Mouse (Mus musculus) hindbrain, embryonic 10.5 days (tissue): ENCODE data around the gene Tmem33. TPM values are rescaled to one million over a fixed set of nuclear protein-coding genes. Genes with fewer than 3 reads are reported as not detected.

Source experiments
- DNase-seq: peaks from one replicate; pipeline ENCODE4 v3.0.0-alpha.2; 2017; ENCODE audit warnings: low spot score
- H3K27ac ChIP-seq: fragments of 300-500 bp; sonication (generic); 2 replicates; pipeline ENCODE4 v1.5.1; 2016; ENCODE audit warnings: mild to moderate bottlenecking, moderate library complexity
- H3K27me3 ChIP-seq: fragments of 300-500 bp; sonication (generic); 2 replicates; pipeline ENCODE4 v1.6.1; 2016; ENCODE audit warnings: mild to moderate bottlenecking; ENCODE audit not compliant: poor library complexity, insufficient read depth, severe bottlenecking
- H3K36me3 ChIP-seq: fragments of 300-500 bp; sonication (generic); 2 replicates; pipeline ENCODE4 v1.6.1; 2016; ENCODE audit warnings: mild to moderate bottlenecking, moderate library complexity
- H3K4me1 ChIP-seq: fragments of 300-500 bp; sonication (generic); replicated peaks from 2 replicates; pipeline ENCODE4 v1.6.1; 2016; ENCODE audit warnings: mild to moderate bottlenecking
- H3K4me3 ChIP-seq: fragments of 300-500 bp; sonication (generic); 2 replicates; pipeline ENCODE4 v1.5.1; 2016; ENCODE audit warnings: mild to moderate bottlenecking, moderate library complexity
- H3K9me3 ChIP-seq: fragments of 300-500 bp; sonication (generic); 2 replicates; pipeline ENCODE4 v1.6.1; 2016; ENCODE audit warnings: mild to moderate bottlenecking, moderate library complexity
- WGBS: fragments of 180-500 bp; shearing (Covaris S2); methylation state at CpG from one replicate; pipeline ENCODE4 v1.1.7; 2016; 5-methylcytosine and 5-hydroxymethylcytosine counted together
- polyA plus RNA-seq: library from polyadenylated mRNA; unstranded; fragments of >200 nt; fragmentation: Nextera tagmentation; extraction: Ambion mirVana; gene quantifications from 2 replicates; pipeline ENCODE4 v1.2.1, GENCODE M21; 2016

The Tmem33 gene
- polyA plus RNA-seq, result 118 and 120 TPM in 2 replicates

GRCm38 (mm10) chr5:67260531-67261371 lies at the start of gene Tmem33:
TSS of gene Tmem33 (plus strand) at chr5:67260565.
- peak within 1 kb of the TSS; percentile 70 for H3K4me3 ChIP-seq
- peaks cover 20% of the 10 kb centered on the region for H3K4me1 ChIP-seq
- H3K9me3 ChIP-seq, result no peaks in the 10 kb centered on the region
- peak; percentile 93 for DNase-seq
- H3K27me3 ChIP-seq, result no peaks in the 10 kb centered on the region
- under 1% methylated on average over 67 of the region's 67 CpGs for WGBS
- peak within 1 kb of the TSS; percentile 93 for H3K27ac ChIP-seq
- peaks cover 37% of the 10 kb centered on the region for H3K36me3 ChIP-seq

DNA sequence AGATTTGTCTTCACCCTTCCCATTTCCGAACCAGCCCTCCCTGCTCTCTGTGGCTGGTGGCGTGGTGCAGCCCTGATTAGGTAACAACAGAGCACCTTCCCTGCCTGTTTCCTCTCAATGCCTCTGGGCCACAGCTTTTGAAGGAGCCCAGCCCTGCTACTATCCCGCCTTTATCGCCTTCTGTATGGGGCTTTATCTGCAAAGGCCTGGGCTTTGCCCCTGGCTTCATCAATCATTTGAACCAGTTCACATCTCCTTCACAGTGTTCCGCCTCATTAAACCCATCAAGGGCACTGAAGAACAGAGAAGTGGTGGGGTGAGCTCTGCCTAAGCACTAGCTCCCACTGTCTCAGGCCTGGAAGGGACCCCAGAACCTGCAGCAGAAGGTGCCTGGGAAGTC lies 47.2 kb upstream of the Tmem33 start:
- no peaks in the 10 kb centered on the region for H3K9me3 ChIP-seq
- H3K36me3 ChIP-seq, result no peaks in the 10 kb centered on the region
- peaks cover 98% of the 10 kb centered on the region for H3K27me3 ChIP-seq
- 26% methylated on average over 5 of the region's 5 CpGs for WGBS
- peaks cover 34% of the 10 kb centered on the region for H3K4me1 ChIP-seq
- H3K27ac ChIP-seq, result no peak overlapping the region; the same call in 1 of the 2 replicates
- peak; percentile 61 for DNase-seq
- H3K4me3 ChIP-seq, result no peak overlapping the region

DNA sequence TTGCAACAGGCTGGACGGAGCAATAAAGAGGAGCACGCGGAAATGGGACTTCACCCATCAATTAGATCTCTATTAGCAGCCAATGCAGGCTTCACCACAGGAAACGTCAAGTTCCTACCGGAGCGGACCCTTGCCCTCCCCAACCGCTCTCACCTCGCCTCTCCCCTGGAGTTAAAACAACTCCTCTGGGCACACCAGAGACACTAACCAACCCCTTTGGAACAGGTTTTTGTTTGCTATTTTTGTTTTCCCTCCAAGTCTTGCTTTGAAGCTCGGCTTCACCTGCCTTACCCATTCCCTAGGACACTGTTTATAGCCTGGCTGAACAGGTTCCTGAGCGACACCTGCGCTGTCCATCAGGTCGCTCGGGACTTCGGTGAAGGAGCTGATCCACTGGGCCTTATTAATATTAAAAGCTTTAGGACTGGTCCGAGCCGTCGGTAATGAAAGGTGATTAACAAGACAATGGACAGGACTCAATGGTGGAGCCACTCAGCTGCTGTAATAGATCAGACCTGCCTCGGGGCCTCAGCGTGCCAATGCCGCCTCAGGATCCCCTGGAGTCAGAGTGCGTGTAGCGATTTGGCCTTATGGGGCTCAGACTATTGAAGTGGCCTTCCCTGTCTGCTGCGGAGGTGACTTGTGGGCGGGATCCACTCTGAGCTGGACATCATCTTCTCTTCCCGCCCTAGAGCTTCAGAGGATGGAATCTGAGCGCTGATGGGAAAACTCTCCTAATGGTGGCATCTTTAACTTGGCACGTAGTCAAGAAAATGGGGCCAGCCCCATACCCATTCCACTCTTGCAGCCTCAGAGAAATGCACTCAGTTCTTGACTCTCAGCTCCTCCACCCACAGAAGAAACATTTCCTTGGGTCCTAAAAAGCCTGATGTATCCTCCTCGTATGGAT lies 45.0 kb upstream of the Tmem33 start:
- 1% methylated on average over 28 of the region's 28 CpGs for WGBS

DNA sequence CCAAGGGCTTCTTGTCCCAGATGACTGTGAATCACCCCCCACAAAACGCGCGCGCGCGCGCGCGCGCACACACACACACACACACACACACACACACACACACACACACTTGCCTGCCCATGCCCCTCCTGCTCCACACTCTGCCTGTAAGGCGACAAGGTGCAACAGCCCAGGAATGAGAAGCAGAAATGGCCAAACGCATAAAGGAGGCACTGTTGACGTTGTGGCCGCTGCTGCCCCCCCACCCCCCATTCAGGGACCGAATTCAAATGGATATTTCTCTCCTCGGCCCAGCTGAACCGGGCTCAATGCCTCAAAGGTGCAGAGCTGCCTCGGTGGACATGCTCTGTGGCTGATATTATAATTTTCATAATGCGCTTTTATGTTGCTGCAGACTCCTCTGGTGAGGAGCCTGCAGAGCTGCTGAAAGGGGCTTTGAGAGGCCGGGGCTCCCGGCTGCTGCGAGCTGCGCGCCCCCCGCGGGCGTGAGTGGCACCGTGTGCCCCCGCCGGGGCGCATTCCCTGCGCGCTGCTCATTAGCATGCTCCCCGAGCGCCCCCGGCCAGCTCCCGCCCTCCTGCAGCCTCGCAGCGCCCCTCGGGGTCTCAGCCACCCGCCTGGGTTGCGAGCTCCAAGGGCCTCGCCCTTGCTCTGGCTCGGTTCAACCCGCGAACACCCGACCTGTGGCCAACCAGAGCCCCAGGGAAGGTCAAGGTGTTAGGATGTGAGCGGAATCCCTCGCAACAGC lies 44.2 kb upstream of the Tmem33 start:
- WGBS, result under 1% methylated on average over 49 of the region's 49 CpGs
- Histone ChIP-seq H3K4me3 (peak overlapping the region; percentile 47), H3K27ac (peak overlapping the region; percentile 78), H3K9me3 (no peaks in the 10 kb centered on the region), H3K27me3 (peaks cover 100% of the 10 kb centered on the region), H3K4me1 (peaks cover 34% of the 10 kb centered on the region), H3K36me3 (no peaks in the 10 kb centered on the region)
- DNase-seq, result peak; percentile 56

More for the DNA sequence above, 45.0 kb upstream of the Tmem33 start:
- Histone ChIP-seq H3K27me3 (peaks cover 100% of the 10 kb centered on the region), H3K9me3 (no peaks in the 10 kb centered on the region), H3K4me1 (peaks cover 34% of the 10 kb centered on the region), H3K36me3 (no peaks in the 10 kb centered on the region), H3K4me3 (peak overlapping the region; percentile 47), H3K27ac (peak overlapping the region; percentile 78)
- no peak for DNase-seq

- Histone ChIP-seq H3K27me3 (peaks cover 100% of the 10 kb centered on the region), H3K36me3 (no peaks in the 10 kb centered on the region), H3K27ac (peak overlapping the region; percentile 78; the same call in 1 of the 2 replicates), H3K4me3 (peak overlapping the region; percentile 47), H3K4me1 (peaks cover 36% of the 10 kb centered on the region), H3K9me3 (no peaks in the 10 kb centered on the region)
- 2% methylated on average over 9 of the region's 9 CpGs for WGBS
- no peak for DNase-seq
Observed at GRCm38 (mm10) chr5:67216779-67217095, 43.6 kb upstream of the Tmem33 start.

DNA sequence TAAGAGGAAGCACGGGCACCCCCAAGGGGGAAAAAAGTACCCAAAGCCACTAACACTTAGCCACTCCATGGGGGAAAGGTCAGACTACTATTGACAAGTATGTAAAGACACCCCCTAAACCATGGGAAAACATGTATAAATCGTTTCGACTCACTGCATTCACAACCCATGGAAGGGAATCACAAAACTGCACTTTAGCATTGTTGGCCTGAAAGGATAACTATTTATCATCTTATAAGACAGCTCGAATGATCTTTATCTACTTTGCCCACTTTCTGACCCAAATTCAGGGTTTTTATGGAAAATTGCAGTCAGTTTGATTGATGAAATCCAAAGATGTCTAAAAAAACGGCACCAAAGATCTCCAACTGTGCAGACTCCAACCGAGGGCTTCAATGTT lies 38.5 kb upstream of the Tmem33 start:
- Histone ChIP-seq H3K9me3 (peaks cover 8% of the 10 kb centered on the region), H3K4me3 (no peak overlapping the region; the same call in 1 of the 2 replicates), H3K36me3 (no peaks in the 10 kb centered on the region), H3K4me1 (peaks cover 25% of the 10 kb centered on the region), H3K27ac (no peak overlapping the region), H3K27me3 (peaks cover 100% of the 10 kb centered on the region)
- no peak for DNase-seq
- 3% methylated on average over 6 of the region's 6 CpGs for WGBS

- WGBS, result under 1% methylated on average over 44 of the region's 44 CpGs
- DNase-seq, result peak; percentile 74
- H3K4me3 ChIP-seq, result peak overlapping the region; percentile 42
- peak overlapping the region; percentile 79 for H3K27ac ChIP-seq
- no peaks in the 10 kb centered on the region for H3K36me3 ChIP-seq
- peaks cover 8% of the 10 kb centered on the region for H3K9me3 ChIP-seq
- peaks cover 32% of the 10 kb centered on the region for H3K4me1 ChIP-seq
- H3K27me3 ChIP-seq, result peaks cover 100% of the 10 kb centered on the region
Observed at GRCm38 (mm10) chr5:67222440-67223390, 37.6 kb upstream of the Tmem33 start.

- Histone ChIP-seq H3K27me3 (peaks cover 100% of the 10 kb centered on the region), H3K4me3 (peak overlapping the region; percentile 42), H3K27ac (peak overlapping the region; percentile 79; the same call in 1 of the 2 replicates), H3K36me3 (no peaks in the 10 kb centered on the region), H3K9me3 (peaks cover 8% of the 10 kb centered on the region), H3K4me1 (peaks cover 41% of the 10 kb centered on the region)
- WGBS, result under 1% methylated on average over 15 of the region's 15 CpGs
- peak; percentile 52 for DNase-seq
Observed at GRCm38 (mm10) chr5:67223391-67224121, 36.8 kb upstream of the Tmem33 start.

DNA sequence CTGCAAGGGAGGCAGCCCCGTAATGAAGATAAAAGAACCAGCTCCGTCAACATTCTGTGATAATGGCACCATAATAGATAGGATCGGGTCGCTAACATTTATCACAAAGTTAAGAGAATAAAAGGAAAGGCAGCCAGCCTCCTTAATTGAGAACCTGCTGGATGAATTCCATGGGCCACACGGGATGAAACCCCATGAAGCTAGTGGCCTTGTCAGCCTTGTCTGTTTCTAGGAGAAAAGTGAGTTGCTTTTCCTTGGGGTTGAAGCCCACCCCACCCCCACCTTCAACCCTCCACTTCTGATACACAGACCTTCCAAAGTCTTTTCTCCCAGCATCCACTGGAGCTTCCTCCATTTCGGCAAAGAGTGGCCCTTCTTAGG lies 36.3 kb upstream of the Tmem33 start:
- Histone ChIP-seq H3K27me3 (peaks cover 100% of the 10 kb centered on the region), H3K36me3 (no peaks in the 10 kb centered on the region), H3K4me1 (peaks cover 45% of the 10 kb centered on the region), H3K27ac (no peak overlapping the region), H3K4me3 (no peak overlapping the region), H3K9me3 (peaks cover 8% of the 10 kb centered on the region)
- DNase-seq, result peak; percentile 4
- WGBS, result 10% methylated on average over 6 of the region's 6 CpGs

GRCm38 (mm10) chr5:67225758-67226157 lies 34.6 kb upstream of the Tmem33 start:
- Histone ChIP-seq H3K27ac (no peak overlapping the region), H3K4me3 (no peak overlapping the region), H3K36me3 (no peaks in the 10 kb centered on the region), H3K27me3 (peaks cover 100% of the 10 kb centered on the region), H3K9me3 (peaks cover 8% of the 10 kb centered on the region), H3K4me1 (peaks cover 57% of the 10 kb centered on the region)
- WGBS, result 40% methylated on average over 7 of the region's 7 CpGs
- no peak for DNase-seq

GRCm38 (mm10) chr5:67227261-67227660 lies 33.1 kb upstream of the Tmem33 start:
- DNase-seq, result no peak
- H3K4me3 ChIP-seq, result peak overlapping the region; percentile 34
- H3K27ac ChIP-seq, result 0 out of 2 replicates have a peak overlapping the region, but pooled peaks have one; percentile 68
- H3K27me3 ChIP-seq, result peaks cover 100% of the 10 kb centered on the region
- H3K9me3 ChIP-seq, result peaks cover 8% of the 10 kb centered on the region
- WGBS, result 5% methylated on average over 11 of the region's 11 CpGs
- H3K36me3 ChIP-seq, result no peaks in the 10 kb centered on the region
- peaks cover 54% of the 10 kb centered on the region for H3K4me1 ChIP-seq
